Mouse (Mus musculus): ENCODE results near the gene Ubr1.

The Ubr1 gene

GRCm38 (mm10) chr2:120970559-120971080 is at the start of gene Ubr1:
Gene Ubr1, minus strand, starts transcription at chr2:120970715.
- DNase-seq, result peak; percentile 84

GRCm38 (mm10) chr2:121017151-121017550 is 46.6 kb upstream of the Ubr1 start:
- no peak for DNase-seq

GRCm38 (mm10) chr2:121016226-121016625 is 45.7 kb upstream of the Ubr1 start:
- DNase-seq, result no peak

GRCm38 (mm10) chr2:121015507-121015906 is 45.0 kb upstream of the Ubr1 start:
- DNase-seq, result no peak

GRCm38 (mm10) chr2:121012676-121013075 is 42.2 kb upstream of the Ubr1 start:
- peak; percentile 12 for DNase-seq

- peak; percentile 58 for DNase-seq
Observed at GRCm38 (mm10) chr2:121009071-121009677, 38.7 kb upstream of the Ubr1 start.

GRCm38 (mm10) chr2:121008664-121009007 is 38.1 kb upstream of the Ubr1 start:
- no peak for DNase-seq

- peak; percentile 84 for DNase-seq
Observed at GRCm38 (mm10) chr2:121007925-121008663, 37.6 kb upstream of the Ubr1 start, which contains the start of gene Ccndbp1. Gene Ccndbp1, plus strand, starts transcription at chr2:121008403.

GRCm38 (mm10) chr2:121006986-121007385 is 36.5 kb upstream of the Ubr1 start:
- peak; percentile 95 for DNase-seq

- peak; percentile 94 for DNase-seq
Observed at GRCm38 (mm10) chr2:121004018-121004811, 33.7 kb upstream of the Ubr1 start.

GRCm38 (mm10) chr2:121003586-121003985 is 33.1 kb upstream of the Ubr1 start:
- peak; percentile 65 for DNase-seq

GRCm38 (mm10) chr2:120998863-120999262 is 28.3 kb upstream of the Ubr1 start:
- DNase-seq, result no peak

- DNase-seq, result peak; percentile 79
Observed at GRCm38 (mm10) chr2:120996607-120997006, 26.1 kb upstream of the Ubr1 start.

- DNase-seq, result no peak
Observed at GRCm38 (mm10) chr2:120991196-120991595, 20.7 kb upstream of the Ubr1 start.

GRCm38 (mm10) chr2:120985241-120985640 is 14.7 kb upstream of the Ubr1 start:
- DNase-seq, result no peak

GRCm38 (mm10) chr2:120983611-120984010 is 13.1 kb upstream of the Ubr1 start:
- peak; percentile 51 for DNase-seq

GRCm38 (mm10) chr2:120980861-120981260 is 10.3 kb upstream of the Ubr1 start:
- DNase-seq, result peak; percentile 7

GRCm38 (mm10) chr2:120979819-120980218 is 9.3 kb upstream of the Ubr1 start:
- DNase-seq, result peak; percentile 54

GRCm38 (mm10) chr2:120978693-120979037 is 8.2 kb upstream of the Ubr1 start:
- peak; percentile 64 for DNase-seq

GRCm38 (mm10) chr2:120977926-120978692 is 7.6 kb upstream of the Ubr1 start:
- no peak for DNase-seq

- DNase-seq, result peak; percentile 78
Observed at GRCm38 (mm10) chr2:120976990-120977925, 6.7 kb upstream of the Ubr1 start, which contains the start of gene Tmem62. Gene Tmem62, plus strand, starts transcription at chr2:120977017.

Data from cerebellum, adult 9-10 months (tissue).